Mouse (Mus musculus) left cerebral cortex, adult 18-20 months (tissue): ENCODE results near the gene Cphx1. TPM values are rescaled to one million over a fixed set of nuclear protein-coding genes. Genes with fewer than 3 reads are reported as not detected.

Source experiments
- total RNA-seq, 2 experiments: library from RNA; stranded (reverse); gene quantifications; 2 replicates each; pipeline ENCODE4 v1.2.3; 2021

The Cphx1 gene
- total RNA-seq, 2 experiments from 2014 or later, result not detected

Other genes starting within 250 kb of the Cphx1 start
- gene Ppif, start 244.2 kb upstream of the Cphx1 start, total RNA-seq, result 10 to 100 TPM; 25.4 to 25.6 TPM
- gene Zcchc24, start 169.3 kb upstream of the Cphx1 start, total RNA-seq, result 10 to 100 TPM; 47.4 to 47.7 TPM
- 10 to 100 TPM; 45.7 to 45.8 TPM for gene Anxa11, start 96.1 kb upstream of the Cphx1 start, total RNA-seq
- gene Plac9a, start 35.2 kb upstream of the Cphx1 start, total RNA-seq, result not detected
- gene Tmem254a, start 10.6 kb upstream of the Cphx1 start, total RNA-seq, result 10 to 100 TPM in 1 of 2 experiments, 1 to 10 TPM in 1; 7.7 to 10.5 TPM
- gene Duxbl1, start 40.3 kb downstream of the Cphx1 start, total RNA-seq, result under 1 TPM; 0.28 to 0.61 TPM
- 1 to 10 TPM; 3.4 to 8.0 TPM for gene Gm9780, start 104.4 kb downstream of the Cphx1 start, total RNA-seq
- gene Tmem254c, start 129.1 kb downstream of the Cphx1 start, total RNA-seq, result 10 to 100 TPM; 12.1 to 14.3 TPM
- not detected for gene Cphx2, start 143.2 kb downstream of the Cphx1 start, total RNA-seq
- gene Cphx3, start 144.0 kb downstream of the Cphx1 start, total RNA-seq, result not detected
- under 1 TPM in 1 of 2 experiments, not detected in 1; 0.26 TPM for gene Duxbl2, start 180.0 kb downstream of the Cphx1 start, total RNA-seq
- gene Plac9b, start 244.2 kb downstream of the Cphx1 start, total RNA-seq, result 1 to 10 TPM; 6.5 to 7.9 TPM